Mouse (Mus musculus): Measurements from ENCODE around the gene Topbp1.
"Not testable (repeated sequence)": the region's sequence is repeated elsewhere in the genome, so short reads cannot be mapped to it uniquely, and the experiment has no call there.

The Topbp1 gene

GRCm38 (mm10) chr9:103348791-103349190 lies 43.8 kb downstream of the Topbp1 start:
- DNase-seq (ENCODE audit: low read depth, low spot score), result no peak

GRCm38 (mm10) chr9:103353500-103354260 lies 48.7 kb downstream of the Topbp1 start:
- DNase-seq (ENCODE audit: low read depth, low spot score), result not testable (repeated sequence)

- DNase-seq (ENCODE audit: low read depth, low spot score), result peak; percentile 42
Observed at GRCm38 (mm10) chr9:103357893-103358292, 52.9 kb downstream of the Topbp1 start.

- no peak for DNase-seq (ENCODE audit: low read depth, low spot score)
Observed at GRCm38 (mm10) chr9:103358545-103358944, 53.5 kb downstream of the Topbp1 start.

GRCm38 (mm10) chr9:103360642-103361041 lies 55.6 kb downstream of the Topbp1 start:
- no peak for DNase-seq (ENCODE audit: low read depth, low spot score)

- no peak for DNase-seq (ENCODE audit: low read depth, low spot score)
Observed at GRCm38 (mm10) chr9:103363088-103363487, 58.1 kb downstream of the Topbp1 start.

GRCm38 (mm10) chr9:103363730-103364417 lies 58.9 kb downstream of the Topbp1 start:
- DNase-seq (ENCODE audit: low read depth, low spot score), result peak; percentile 50

- peak; percentile 25 for DNase-seq (ENCODE audit: low read depth, low spot score)
Observed at GRCm38 (mm10) chr9:103364601-103365289, 59.7 kb downstream of the Topbp1 start.

- peak; percentile 100 for DNase-seq (ENCODE audit: low read depth, low spot score)
Observed at GRCm38 (mm10) chr9:103365290-103366247, 60.6 kb downstream of the Topbp1 start, which contains the start of gene Cdv3. Gene Cdv3, minus strand, starts transcription at chr9:103365840.

- DNase-seq (ENCODE audit: low read depth, low spot score), result no peak
Observed at GRCm38 (mm10) chr9:103366356-103366755, 61.3 kb downstream of the Topbp1 start.

- no peak for DNase-seq (ENCODE audit: low read depth, low spot score)
Observed at GRCm38 (mm10) chr9:103369951-103370350, 64.9 kb downstream of the Topbp1 start.

- peak; percentile 70 for DNase-seq (ENCODE audit: low read depth, low spot score)
Observed at GRCm38 (mm10) chr9:103372271-103373010, 67.4 kb downstream of the Topbp1 start.

GRCm38 (mm10) chr9:103376346-103377320 lies 71.6 kb downstream of the Topbp1 start:
- DNase-seq (ENCODE audit: low read depth, low spot score), result no peak

GRCm38 (mm10) chr9:103378686-103379085 lies 73.7 kb downstream of the Topbp1 start:
- DNase-seq (ENCODE audit: low read depth, low spot score), result no peak

- no peak for DNase-seq (ENCODE audit: low read depth, low spot score)
Observed at GRCm38 (mm10) chr9:103379199-103379598, 74.2 kb downstream of the Topbp1 start.

GRCm38 (mm10) chr9:103380566-103380965 lies 75.6 kb downstream of the Topbp1 start:
- DNase-seq (ENCODE audit: low read depth, low spot score), result no peak

GRCm38 (mm10) chr9:103382989-103383388 lies 78.0 kb downstream of the Topbp1 start:
- DNase-seq (ENCODE audit: low read depth, low spot score), result no peak

GRCm38 (mm10) chr9:103383576-103383975 lies 78.6 kb downstream of the Topbp1 start:
- DNase-seq (ENCODE audit: low read depth, low spot score), result no peak

- DNase-seq (ENCODE audit: low read depth, low spot score), result no peak
Observed at GRCm38 (mm10) chr9:103384141-103384796, 79.3 kb downstream of the Topbp1 start.
